Mouse (Mus musculus): ENCODE measurements around the gene Pik3c2g. TPM values are rescaled to one million over a fixed set of nuclear protein-coding genes. Genes with fewer than 3 reads are reported as not detected.
"Not testable (repeated sequence)": the region's sequence is repeated elsewhere in the genome, so short reads cannot be mapped to it uniquely, and the experiment has no call there.

Gene Pik3c2g
- polyA plus RNA-seq, 1 experiment from 2014 or later: 0.09 TPM

DNA sequence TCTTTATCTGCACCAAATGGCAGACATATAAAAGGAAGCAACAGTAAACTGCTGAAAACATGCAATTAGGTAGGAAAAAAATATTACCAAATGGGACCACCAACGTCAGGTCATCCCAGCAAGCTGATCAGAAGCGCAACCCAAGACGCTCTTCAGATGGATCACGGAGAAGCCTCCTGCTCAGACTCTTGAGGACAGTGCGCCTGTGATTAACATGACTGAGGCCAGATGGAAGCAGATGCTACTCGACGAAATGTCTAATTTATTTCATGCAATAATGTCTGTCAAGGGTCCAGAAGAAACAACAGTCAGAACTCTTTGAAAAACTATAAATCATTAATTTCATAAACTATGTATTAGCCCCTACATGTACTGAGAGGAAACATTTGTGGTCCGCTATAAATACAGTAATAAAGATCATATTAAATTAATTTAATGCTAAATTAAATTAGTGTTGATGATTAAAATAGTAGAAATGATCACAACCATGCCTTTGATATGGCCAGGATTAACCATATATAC, 312.7 kb downstream of the Pik3c2g start:
- H3K4me3 ChIP-seq: no peak overlapping the region

GRCm38 (mm10) chr6:139901801-139902200, 314.8 kb downstream of the Pik3c2g start:
- no peak overlapping the region for H3K4me3 ChIP-seq
- no peaks in the 10 kb centered on the region for H3K9me3 ChIP-seq (replicated peaks)
- H3K27me3 ChIP-seq: no peaks in the 10 kb centered on the region
- 75% methylated on average over 4 of the region's 4 CpGs for WGBS
- no peak for ATAC-seq
- H3K4me1 ChIP-seq: no peaks in the 10 kb centered on the region
- H3K4me2 ChIP-seq: no peak overlapping the region
- no peak overlapping the region for H3K27ac ChIP-seq
- no peak overlapping the region for H3K9ac ChIP-seq
- no peaks in the 10 kb centered on the region for H3K36me3 ChIP-seq (ENCODE audit: poor library complexity, severe bottlenecking)

More for the DNA sequence above, 312.7 kb downstream of the Pik3c2g start:
- no peaks in the 10 kb centered on the region for H3K27me3 ChIP-seq
- no peak overlapping the region for H3K9ac ChIP-seq
- no peaks in the 10 kb centered on the region for H3K36me3 ChIP-seq (ENCODE audit: poor library complexity, severe bottlenecking)
- ATAC-seq: no peak
- H3K4me1 ChIP-seq: no peaks in the 10 kb centered on the region
- H3K27ac ChIP-seq: no peak overlapping the region
- no peaks in the 10 kb centered on the region for H3K9me3 ChIP-seq (replicated peaks)
- WGBS: 95% methylated on average over 8 of the region's 8 CpGs
- H3K4me2 ChIP-seq: no peak overlapping the region

- Histone ChIP-seq H3K27ac (no peak overlapping the region), H3K9ac (no peak overlapping the region), H3K9me3 (replicated peaks) (no peaks in the 10 kb centered on the region), H3K4me2 (no peak overlapping the region), H3K36me3 (ENCODE audit: poor library complexity, severe bottlenecking) (no peaks in the 10 kb centered on the region), H3K27me3 (no peaks in the 10 kb centered on the region), H3K4me3 (no peak overlapping the region), H3K4me1 (no peaks in the 10 kb centered on the region)
- ATAC-seq: no peak
- 73% methylated on average over 4 of the region's 4 CpGs for WGBS
These were observed 320.1 kb downstream of the Pik3c2g start for GRCm38 (mm10) chr6:139907138-139907537.

DNA sequence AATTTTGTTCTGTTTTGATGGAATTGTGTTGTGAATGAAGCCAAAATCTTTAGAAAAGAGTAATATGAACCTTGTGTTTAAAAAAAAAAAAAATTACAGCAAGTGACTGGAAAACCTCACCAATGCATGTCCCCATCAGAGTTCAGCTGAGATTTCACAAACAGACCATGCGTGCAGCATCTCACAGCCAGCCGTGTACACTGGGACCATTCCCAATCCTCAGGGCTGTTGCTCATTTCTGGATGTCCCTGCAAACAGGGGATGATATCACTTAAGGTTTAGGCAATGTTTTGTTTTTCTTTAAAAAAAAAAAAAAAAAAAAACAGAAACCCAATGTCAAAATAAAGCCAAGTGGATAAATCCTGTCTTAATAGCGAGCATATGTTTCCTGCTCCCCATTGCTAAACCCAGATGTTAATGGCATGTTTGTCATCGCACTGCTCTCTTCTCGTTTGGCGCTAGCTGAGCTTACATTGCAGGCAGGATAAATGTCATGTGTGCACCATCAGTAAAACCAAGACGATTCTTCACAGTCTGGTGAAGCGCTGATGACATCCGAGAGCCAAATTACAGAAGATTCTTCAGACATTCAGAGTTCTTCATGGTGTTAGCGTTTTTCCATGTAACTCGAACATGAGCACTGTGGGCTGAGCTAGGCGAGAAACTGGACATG, 322.1 kb downstream of the Pik3c2g start:
- no peak overlapping the region for H3K9ac ChIP-seq
- H3K27ac ChIP-seq: no peak overlapping the region
- no peaks in the 10 kb centered on the region for H3K9me3 ChIP-seq (replicated peaks)
- no peak for ATAC-seq
- H3K4me2 ChIP-seq: no peak overlapping the region
- H3K4me3 ChIP-seq: no peak overlapping the region
- H3K36me3 ChIP-seq (ENCODE audit: poor library complexity, severe bottlenecking): no peaks in the 10 kb centered on the region
- 73% methylated on average over 12 of the region's 12 CpGs for WGBS
- no peaks in the 10 kb centered on the region for H3K27me3 ChIP-seq
- H3K4me1 ChIP-seq: no peaks in the 10 kb centered on the region

DNA sequence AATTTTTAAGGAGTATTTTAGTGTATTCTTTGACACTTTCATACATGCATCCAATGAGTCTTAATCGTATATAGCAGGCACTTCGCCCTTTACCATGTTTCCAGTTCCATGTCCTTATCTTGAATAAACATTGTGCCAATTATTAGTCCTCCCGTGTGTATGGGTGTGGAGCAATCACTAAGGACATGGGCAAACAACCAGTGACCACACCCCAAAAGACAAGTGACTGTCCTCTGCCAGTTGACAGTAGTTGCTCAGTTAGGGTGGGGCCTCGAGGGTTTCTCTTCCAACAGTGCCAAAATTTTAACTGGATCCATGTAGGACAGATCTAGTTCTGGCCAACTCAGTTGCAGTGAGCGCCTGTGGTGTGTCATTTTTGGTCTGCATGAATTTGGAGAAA, 341.7 kb downstream of the Pik3c2g start:
- WGBS: 88% methylated on average over 5 of the region's 5 CpGs
- no peak overlapping the region for H3K9ac ChIP-seq
- H3K27me3 ChIP-seq: no peaks in the 10 kb centered on the region
- no peak overlapping the region for H3K4me2 ChIP-seq
- H3K36me3 ChIP-seq (ENCODE audit: poor library complexity, severe bottlenecking): no peaks in the 10 kb centered on the region
- no peaks in the 10 kb centered on the region for H3K9me3 ChIP-seq (replicated peaks)
- H3K4me3 ChIP-seq: no peak overlapping the region
- H3K4me1 ChIP-seq: no peaks in the 10 kb centered on the region
- no peak for ATAC-seq
- H3K27ac ChIP-seq: no peak overlapping the region

- no peaks in the 10 kb centered on the region for H3K27me3 ChIP-seq
- no peaks in the 10 kb centered on the region for H3K4me1 ChIP-seq
- no peaks in the 10 kb centered on the region for H3K9me3 ChIP-seq (replicated peaks)
- peak; percentile 51; the same call in 1 of the 2 replicates for ATAC-seq
- no peak overlapping the region for H3K27ac ChIP-seq
- H3K36me3 ChIP-seq (ENCODE audit: poor library complexity, severe bottlenecking): no peaks in the 10 kb centered on the region
- H3K4me2 ChIP-seq: no peak overlapping the region
- WGBS: 69% methylated on average over 2 of the region's 2 CpGs
- no peak overlapping the region for H3K9ac ChIP-seq
- H3K4me3 ChIP-seq: no peak overlapping the region
These were observed 347.8 kb downstream of the Pik3c2g start for GRCm38 (mm10) chr6:139934861-139935260.

- H3K9ac ChIP-seq; H3K4me3 ChIP-seq; H3K27me3 ChIP-seq; H3K4me1 ChIP-seq; H3K4me2 ChIP-seq; ATAC-seq; H3K9me3 ChIP-seq (replicated peaks); H3K27ac ChIP-seq; H3K36me3 ChIP-seq (ENCODE audit: poor library complexity, severe bottlenecking): not testable (repeated sequence)
- 95% methylated on average over 4 of the region's 4 CpGs for WGBS
These were observed 350.6 kb downstream of the Pik3c2g start for GRCm38 (mm10) chr6:139937581-139937980.

DNA sequence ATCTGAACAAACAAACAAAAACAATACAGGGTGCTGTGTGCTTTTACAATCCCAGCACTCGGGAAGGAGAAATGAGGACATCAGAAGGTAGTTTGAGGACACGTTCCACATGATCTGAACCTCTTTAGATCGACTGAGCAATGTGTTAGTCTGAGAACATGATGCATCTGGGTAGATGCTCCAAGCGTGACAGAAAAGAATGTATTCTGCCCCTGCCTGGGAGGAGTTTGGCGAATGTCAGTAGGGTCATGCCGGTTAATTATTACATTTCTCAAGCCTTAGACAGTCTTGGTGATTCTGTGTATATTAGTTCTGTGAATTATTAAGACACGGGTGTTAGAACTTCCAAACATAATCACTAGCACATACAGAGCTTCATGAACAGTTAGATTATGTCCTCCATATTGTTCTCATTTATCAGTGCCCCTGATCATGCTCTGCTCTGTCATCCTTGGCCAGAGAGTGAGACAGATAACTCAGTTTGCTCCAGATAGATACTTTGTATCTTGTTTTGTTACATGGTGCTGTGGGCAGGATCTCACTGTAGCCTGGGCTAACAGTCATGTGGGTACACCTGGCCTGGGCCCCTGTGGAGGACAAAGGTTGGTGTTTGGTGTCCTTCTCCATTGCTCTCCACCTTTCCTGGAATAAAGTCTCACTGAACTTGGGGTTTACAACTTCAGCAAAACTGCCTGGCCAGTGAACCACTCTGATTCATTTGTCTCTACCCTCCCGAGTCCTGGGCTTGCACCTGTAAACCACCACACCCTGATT, 360.3 kb downstream of the Pik3c2g start:
- no peaks in the 10 kb centered on the region for H3K36me3 ChIP-seq (ENCODE audit: poor library complexity, severe bottlenecking)
- no peaks in the 10 kb centered on the region for H3K4me1 ChIP-seq
- H3K4me2 ChIP-seq: no peak overlapping the region
- no peak overlapping the region for H3K27ac ChIP-seq
- no peak overlapping the region for H3K9ac ChIP-seq
- no peaks in the 10 kb centered on the region for H3K27me3 ChIP-seq
- no peak for ATAC-seq
- no peak overlapping the region for H3K4me3 ChIP-seq
- 87% methylated on average over 8 of the region's 8 CpGs for WGBS
- no peaks in the 10 kb centered on the region for H3K9me3 ChIP-seq (replicated peaks)

DNA sequence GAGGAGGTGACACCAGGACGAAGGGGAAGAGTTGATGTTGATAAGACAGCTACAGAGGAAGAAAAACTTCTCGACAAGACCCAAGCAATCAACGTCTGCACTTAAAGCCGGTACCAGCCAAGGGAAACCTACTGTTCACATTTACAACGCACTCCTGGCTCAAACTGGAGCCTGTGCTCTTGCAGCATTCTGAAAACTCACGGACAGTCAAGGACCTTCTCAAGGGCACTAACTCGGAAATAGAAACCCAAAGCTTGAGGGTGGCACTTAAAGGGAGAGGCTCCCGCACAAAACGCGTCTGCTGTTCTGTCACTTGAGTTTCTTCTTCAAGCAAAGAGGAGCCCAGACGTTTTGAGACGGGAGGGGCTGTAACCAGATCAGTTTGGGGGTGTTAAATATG, 366.6 kb downstream of the Pik3c2g start:
- no peak overlapping the region for H3K4me2 ChIP-seq
- ATAC-seq: no peak
- H3K4me1 ChIP-seq: no peaks in the 10 kb centered on the region
- 88% methylated on average over 12 of the region's 12 CpGs for WGBS
- no peak overlapping the region for H3K27ac ChIP-seq
- no peaks in the 10 kb centered on the region for H3K27me3 ChIP-seq
- no peak overlapping the region for H3K4me3 ChIP-seq
- no peaks in the 10 kb centered on the region for H3K9me3 ChIP-seq (replicated peaks)
- no peak overlapping the region for H3K9ac ChIP-seq
- H3K36me3 ChIP-seq (ENCODE audit: poor library complexity, severe bottlenecking): no peaks in the 10 kb centered on the region

DNA sequence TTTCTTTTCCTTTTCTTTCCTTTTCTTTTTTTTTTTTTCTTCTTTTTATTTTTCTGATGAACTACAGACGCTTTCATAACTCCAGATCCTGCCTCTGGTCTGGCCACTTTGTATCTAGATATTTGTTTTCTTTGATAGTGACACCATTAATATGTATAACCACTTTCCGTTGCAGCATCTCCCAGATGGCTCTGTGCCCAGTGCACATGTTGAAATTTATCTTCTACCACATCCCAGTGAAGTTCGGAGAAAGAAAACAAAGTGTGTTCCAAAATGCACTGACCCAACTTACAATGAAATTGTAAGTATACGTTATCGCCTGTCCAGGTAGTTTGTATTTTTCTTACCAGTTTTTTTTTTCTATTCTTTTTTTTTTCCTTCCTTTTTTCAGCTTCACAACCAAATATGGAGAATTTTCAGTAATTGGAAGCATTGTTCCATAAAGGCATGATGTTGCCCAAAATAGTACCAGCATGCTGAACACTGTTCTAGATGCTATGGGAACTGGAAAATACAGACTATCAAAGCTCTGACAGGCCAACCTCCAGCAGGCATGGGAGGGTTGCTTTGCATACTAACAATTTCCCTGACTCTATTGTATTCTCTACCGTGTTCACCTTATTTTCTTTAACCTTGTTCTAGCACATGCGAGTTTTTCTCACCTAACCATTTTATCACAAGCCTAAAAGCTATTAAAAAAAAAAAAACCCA, 370.7 kb downstream of the Pik3c2g start:
- H3K4me1 ChIP-seq: no peaks in the 10 kb centered on the region
- no peak overlapping the region for H3K9ac ChIP-seq
- H3K4me2 ChIP-seq: no peak overlapping the region
- no peaks in the 10 kb centered on the region for H3K9me3 ChIP-seq (replicated peaks)
- ATAC-seq: no peak
- H3K27me3 ChIP-seq: no peaks in the 10 kb centered on the region
- WGBS: 73% methylated on average over 7 of the region's 7 CpGs
- H3K4me3 ChIP-seq: no peak overlapping the region
- no peaks in the 10 kb centered on the region for H3K36me3 ChIP-seq (ENCODE audit: poor library complexity, severe bottlenecking)
- no peak overlapping the region for H3K27ac ChIP-seq

- Histone ChIP-seq H3K9me3 (replicated peaks) (no peaks in the 10 kb centered on the region), H3K9ac (no peak overlapping the region), H3K4me2 (no peak overlapping the region), H3K4me3 (no peak overlapping the region), H3K27me3 (no peaks in the 10 kb centered on the region), H3K27ac (no peak overlapping the region), H3K4me1 (0 out of 2 replicates have a peak, but pooled peaks cover 11% of the 10 kb centered on the region), H3K36me3 (ENCODE audit: poor library complexity, severe bottlenecking) (no peaks in the 10 kb centered on the region)
- WGBS: 73% methylated on average over 3 of the region's 3 CpGs
- ATAC-seq: no peak
These were observed 376.8 kb downstream of the Pik3c2g start for GRCm38 (mm10) chr6:139963775-139964174.

GRCm38 (mm10) chr6:139964895-139965294, 377.9 kb downstream of the Pik3c2g start:
- Histone ChIP-seq H3K4me1 (0 out of 2 replicates have a peak, but pooled peaks cover 11% of the 10 kb centered on the region), H3K9ac (no peak overlapping the region), H3K36me3 (ENCODE audit: poor library complexity, severe bottlenecking) (no peaks in the 10 kb centered on the region), H3K27me3 (no peaks in the 10 kb centered on the region), H3K4me3 (no peak overlapping the region), H3K4me2 (no peak overlapping the region), H3K9me3 (replicated peaks) (no peaks in the 10 kb centered on the region), H3K27ac (no peak overlapping the region)
- no peak for ATAC-seq
- 85% methylated on average over 3 of the region's 3 CpGs for WGBS

Data from forebrain, embryonic 13.5 days (tissue).